Mouse (Mus musculus) limb, embryonic 10.5 days (tissue): ENCODE data around the gene Ccnl2. TPM values are rescaled to one million over a fixed set of nuclear protein-coding genes. Genes with fewer than 3 reads are reported as not detected.
A peak's percentile ranks its signal among the peaks of the same experiment; 100 is the strongest.

Experiments used
- DNase-seq: peaks from one replicate; pipeline ENCODE4 v3.0.0-alpha.2; 2017; ENCODE audit warnings: low spot score
- H3K27ac ChIP-seq: fragments of 300-500 bp; sonication (generic); 2 replicates; pipeline ENCODE4 v1.5.1; 2016; ENCODE audit warnings: mild to moderate bottlenecking
- H3K27me3 ChIP-seq: fragments of 300-500 bp; sonication (generic); 2 replicates; pipeline ENCODE4 v1.6.1; 2016; ENCODE audit warnings: low read depth, mild to moderate bottlenecking; ENCODE audit not compliant: poor library complexity, severe bottlenecking
- H3K36me3 ChIP-seq: fragments of 300-500 bp; sonication (generic); 2 replicates; pipeline ENCODE4 v1.6.1; 2016; ENCODE audit warnings: mild to moderate bottlenecking, moderate library complexity
- H3K4me1 ChIP-seq: fragments of 300-500 bp; sonication (generic); 2 replicates; pipeline ENCODE4 v1.6.1; 2016
- H3K4me3 ChIP-seq: fragments of 300-500 bp; sonication (generic); 2 replicates; pipeline ENCODE4 v1.5.1; 2016; ENCODE audit warnings: mild to moderate bottlenecking, moderate library complexity
- H3K9me3 ChIP-seq: fragments of 300-500 bp; sonication (generic); replicated peaks from 2 replicates; pipeline ENCODE4 v1.6.1; 2016; ENCODE audit warnings: mild to moderate bottlenecking
- WGBS: fragments of 180-500 bp; shearing (Covaris S2); methylation state at CpG from one replicate; pipeline ENCODE4 v1.1.7; 2016; 5-methylcytosine and 5-hydroxymethylcytosine counted together
- polyA plus RNA-seq: library from polyadenylated mRNA; unstranded; fragments of >200 nt; fragmentation: Nextera tagmentation; extraction: Ambion mirVana; gene quantifications from 2 replicates; pipeline ENCODE4 v1.2.1, GENCODE M21; 2016

The Ccnl2 gene
- 174 and 196 TPM in 2 replicates for polyA plus RNA-seq

DNA sequence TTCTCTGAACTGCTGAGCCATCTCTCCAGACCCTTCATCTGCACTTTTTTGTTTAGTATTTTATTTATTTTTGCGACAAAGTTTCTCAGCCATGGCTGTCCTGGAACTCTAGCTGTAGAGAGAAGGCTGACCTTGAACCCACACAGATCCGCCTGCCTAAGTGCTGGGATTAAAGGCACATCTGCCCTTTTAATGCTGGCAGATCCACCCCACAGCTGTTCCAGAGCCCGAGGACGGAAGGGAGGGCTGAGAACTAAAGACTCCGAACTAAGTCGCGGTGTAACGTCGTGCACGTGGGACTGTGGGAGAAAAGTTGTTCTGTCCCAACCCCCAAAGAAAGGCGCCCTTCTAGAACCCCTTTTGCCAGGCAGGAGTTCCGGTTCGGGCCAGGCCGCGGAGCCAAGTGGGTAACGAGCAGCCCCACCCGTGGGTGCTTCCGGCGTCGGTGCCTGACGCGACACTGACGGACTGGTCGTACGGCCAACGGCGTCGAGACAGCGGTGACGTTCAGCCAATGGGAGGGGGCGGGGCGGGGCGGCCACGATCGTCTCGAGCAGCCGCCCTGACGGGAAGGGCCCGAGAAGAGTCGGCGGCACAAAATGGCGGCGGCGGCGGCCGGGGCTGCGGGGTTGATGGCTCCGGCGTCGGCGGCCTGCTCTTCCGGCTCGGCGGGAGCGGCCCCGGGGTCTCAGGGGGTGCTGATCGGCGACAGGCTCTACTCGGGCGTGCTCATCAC, at the start of gene Ccnl2:
TSS of gene Ccnl2 (plus strand) at position 561 of the 736 bp plus-strand sequence.
- peaks cover 86% of the 10 kb centered on the region for H3K36me3 ChIP-seq
- DNase-seq, result peak; percentile 97
- H3K4me1 ChIP-seq, result peaks cover 22% of the 10 kb centered on the region
- no peaks in the 10 kb centered on the region for H3K9me3 ChIP-seq
- H3K27me3 ChIP-seq, result no peaks in the 10 kb centered on the region
- H3K27ac ChIP-seq, result peak within 1 kb of the TSS; percentile 98
- under 1% methylated on average over 60 of the region's 60 CpGs for WGBS
- peak within 1 kb of the TSS; percentile 100 for H3K4me3 ChIP-seq

DNA sequence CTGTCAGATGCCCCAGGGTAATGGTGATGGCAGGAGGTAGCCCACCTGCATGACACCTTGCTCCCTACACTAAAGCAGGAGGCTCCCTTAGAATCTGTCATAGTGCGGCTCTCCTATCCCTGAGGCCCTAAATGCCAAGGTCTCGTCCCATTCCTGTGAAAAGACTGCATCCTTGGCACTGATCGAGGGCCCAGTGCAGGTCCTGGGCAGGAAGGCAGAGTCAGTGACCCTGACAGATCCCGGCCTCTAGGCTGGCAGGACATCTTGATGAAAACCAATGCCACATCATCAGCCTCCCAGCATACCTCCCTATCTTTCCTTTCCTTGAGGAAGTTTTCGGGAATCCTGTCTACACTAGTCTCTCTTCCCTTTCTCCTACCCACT, 42.8 kb upstream of the Ccnl2 start:
- H3K27ac ChIP-seq, result peak overlapping the region; percentile 94
- H3K27me3 ChIP-seq, result peaks cover 37% of the 10 kb centered on the region
- peak overlapping the region; percentile 62 for H3K4me3 ChIP-seq
- H3K36me3 ChIP-seq, result no peaks in the 10 kb centered on the region
- DNase-seq, result no peak
- peaks cover 32% of the 10 kb centered on the region for H3K4me1 ChIP-seq
- no peaks in the 10 kb centered on the region for H3K9me3 ChIP-seq
- 68% methylated on average over 5 of the region's 5 CpGs for WGBS

DNA sequence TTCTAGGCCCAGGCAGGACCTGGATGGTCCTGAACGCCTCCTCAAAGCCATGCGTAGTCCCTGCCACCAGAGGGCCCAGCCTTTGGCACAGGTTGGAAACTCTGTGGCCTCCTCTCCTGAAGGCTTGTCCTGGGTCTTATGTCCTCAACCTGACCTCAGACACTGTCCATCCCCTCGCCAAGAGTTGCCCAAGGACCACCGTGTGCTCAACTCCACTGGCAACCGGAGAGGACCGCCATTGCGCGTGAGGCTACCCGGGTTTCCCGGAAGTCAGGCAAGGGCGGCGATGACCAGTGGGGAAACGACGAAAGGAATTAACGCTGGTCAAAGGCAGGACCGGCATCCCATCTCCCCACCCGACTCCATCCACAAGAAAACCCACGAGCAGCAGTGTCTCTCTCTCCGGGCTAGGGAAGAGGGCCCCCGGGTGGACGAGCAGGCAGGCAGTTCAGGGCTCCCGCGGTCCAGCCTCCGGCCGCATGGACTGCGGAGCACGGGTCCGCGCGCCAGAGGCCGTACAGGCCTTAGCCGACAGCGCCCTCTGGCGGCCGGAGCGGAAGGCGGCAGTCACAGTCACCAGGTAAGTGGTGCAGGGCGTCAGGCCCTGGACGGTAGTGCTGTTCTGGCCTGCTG, 42.3 kb upstream of the Ccnl2 start:
- peak overlapping the region; percentile 62 for H3K4me3 ChIP-seq
- peak; percentile 96 for DNase-seq
- H3K36me3 ChIP-seq, result no peaks in the 10 kb centered on the region
- WGBS, result under 1% methylated on average over 39 of the region's 39 CpGs
- peaks cover 42% of the 10 kb centered on the region for H3K27me3 ChIP-seq
- no peaks in the 10 kb centered on the region for H3K9me3 ChIP-seq
- H3K4me1 ChIP-seq, result peaks cover 37% of the 10 kb centered on the region
- peak overlapping the region; percentile 94 for H3K27ac ChIP-seq

DNA sequence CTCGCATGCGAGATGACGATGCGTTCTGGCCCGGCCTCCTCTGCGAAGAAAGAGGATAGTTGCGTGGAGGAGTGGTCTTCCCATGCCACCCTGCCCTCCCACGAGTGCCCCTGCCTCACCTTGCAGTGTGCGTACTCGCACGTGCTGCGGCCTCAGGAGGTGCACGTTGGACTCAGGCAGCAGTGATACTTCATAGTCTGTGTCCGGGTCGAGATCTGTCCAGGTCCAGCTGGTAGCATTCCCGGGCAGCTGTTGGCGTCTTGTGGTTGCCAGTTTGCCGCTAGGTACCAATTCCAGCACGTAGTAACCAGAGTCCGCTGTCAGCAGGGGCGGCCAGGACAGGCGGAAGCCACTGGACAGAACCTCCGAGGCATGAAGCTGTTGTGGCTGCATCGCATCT, 41.7 kb upstream of the Ccnl2 start:
- no peaks in the 10 kb centered on the region for H3K36me3 ChIP-seq
- H3K27ac ChIP-seq, result peak overlapping the region; percentile 94
- peaks cover 48% of the 10 kb centered on the region for H3K27me3 ChIP-seq
- DNase-seq, result no peak
- no peaks in the 10 kb centered on the region for H3K9me3 ChIP-seq
- H3K4me1 ChIP-seq, result peaks cover 39% of the 10 kb centered on the region
- 41% methylated on average over 24 of the region's 24 CpGs for WGBS
- H3K4me3 ChIP-seq, result peak overlapping the region; percentile 62

DNA sequence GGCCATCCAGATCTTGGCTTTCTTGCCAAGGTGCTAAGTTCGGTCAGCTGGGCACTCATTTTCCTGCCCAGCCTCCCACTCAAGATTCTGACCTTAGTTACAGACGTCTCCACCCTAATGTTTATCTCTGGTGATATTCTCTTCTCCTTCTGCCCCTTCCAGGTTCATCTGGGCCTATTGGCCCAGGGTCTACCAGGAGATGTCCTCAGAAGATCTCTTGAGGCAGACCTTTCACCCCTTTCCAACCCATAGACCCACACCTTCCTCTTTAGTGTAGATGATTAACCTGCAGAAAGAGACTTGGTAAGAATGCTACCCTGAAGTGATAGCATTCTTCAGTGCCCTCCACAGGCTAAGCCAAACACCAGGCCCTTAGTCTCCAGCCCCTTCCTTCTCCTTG, 40.6 kb upstream of the Ccnl2 start:
- no peak for DNase-seq
- H3K36me3 ChIP-seq, result no peaks in the 10 kb centered on the region
- no peak overlapping the region for H3K4me3 ChIP-seq
- peaks cover 52% of the 10 kb centered on the region for H3K27me3 ChIP-seq
- H3K4me1 ChIP-seq, result peaks cover 43% of the 10 kb centered on the region
- H3K27ac ChIP-seq, result no peak overlapping the region
- 87% methylated on average over 2 of the region's 2 CpGs for WGBS
- H3K9me3 ChIP-seq, result no peaks in the 10 kb centered on the region

DNA sequence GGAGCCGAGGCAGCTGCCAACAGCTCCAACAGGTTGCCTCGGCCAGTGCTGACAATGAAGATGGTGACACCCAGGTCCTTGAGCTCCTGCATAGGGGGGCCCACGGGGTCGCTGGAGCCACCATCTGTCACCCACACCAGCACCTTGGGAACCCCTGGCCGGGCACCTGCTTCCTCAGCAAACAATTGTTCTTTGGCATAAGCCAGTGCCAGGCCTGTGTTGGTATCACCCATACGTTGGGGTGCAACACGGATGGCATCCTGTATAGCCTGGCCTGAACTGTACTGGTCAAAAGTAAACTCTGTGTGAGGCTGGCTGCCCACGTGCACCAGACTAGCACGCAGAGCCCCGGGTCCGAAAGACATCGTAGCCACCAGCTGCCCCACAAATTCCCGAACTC, 39.5 kb upstream of the Ccnl2 start:
- no peak for DNase-seq
- Histone ChIP-seq H3K9me3 (no peaks in the 10 kb centered on the region), H3K4me1 (peaks cover 48% of the 10 kb centered on the region), H3K27ac (no peak overlapping the region), H3K36me3 (no peaks in the 10 kb centered on the region), H3K4me3 (no peak overlapping the region), H3K27me3 (peaks cover 52% of the 10 kb centered on the region)
- WGBS, result 88% methylated on average over 13 of the region's 13 CpGs

DNA sequence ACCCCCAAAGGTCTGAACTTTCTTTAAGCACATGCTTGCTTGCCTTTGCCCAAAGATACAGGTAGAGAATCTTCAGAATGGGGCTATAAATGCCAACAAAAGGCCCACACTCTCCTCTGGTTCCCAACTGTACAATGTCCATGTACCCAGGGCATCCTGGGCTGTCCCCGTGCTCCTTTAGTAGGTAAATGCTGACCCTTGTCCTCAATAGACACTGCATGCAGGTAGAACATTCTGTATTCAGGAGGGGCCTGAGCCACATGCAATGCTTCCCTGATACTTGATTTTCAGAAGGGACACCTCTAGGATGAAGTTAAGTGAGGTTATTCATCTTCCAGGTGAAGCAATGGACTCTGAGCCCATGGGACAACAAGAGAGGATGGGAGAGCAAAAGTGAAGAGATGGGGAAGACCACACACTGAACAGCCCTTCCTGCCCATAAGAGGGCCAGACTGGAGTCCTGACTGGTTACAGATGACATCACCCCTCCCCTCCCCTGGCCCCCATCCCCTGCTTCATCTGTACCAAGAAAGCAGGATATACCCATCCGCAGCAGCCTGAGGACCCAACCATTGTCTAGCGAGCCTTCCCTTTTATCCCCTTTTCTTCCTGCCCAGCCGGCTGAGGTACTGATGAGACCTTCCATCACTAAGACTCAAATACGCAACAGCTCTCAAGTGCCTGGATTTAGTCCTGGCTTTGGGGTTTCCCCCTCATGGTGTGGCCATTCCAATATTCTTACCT, 38.8 kb upstream of the Ccnl2 start:
- WGBS, result 44% methylated on average over 5 of the region's 5 CpGs
- peak overlapping the region; percentile 49 for H3K4me3 ChIP-seq
- H3K27me3 ChIP-seq, result peaks cover 52% of the 10 kb centered on the region
- peak overlapping the region; percentile 74 for H3K27ac ChIP-seq
- no peaks in the 10 kb centered on the region for H3K36me3 ChIP-seq
- DNase-seq, result no peak
- H3K9me3 ChIP-seq, result no peaks in the 10 kb centered on the region
- H3K4me1 ChIP-seq, result peaks cover 48% of the 10 kb centered on the region

DNA sequence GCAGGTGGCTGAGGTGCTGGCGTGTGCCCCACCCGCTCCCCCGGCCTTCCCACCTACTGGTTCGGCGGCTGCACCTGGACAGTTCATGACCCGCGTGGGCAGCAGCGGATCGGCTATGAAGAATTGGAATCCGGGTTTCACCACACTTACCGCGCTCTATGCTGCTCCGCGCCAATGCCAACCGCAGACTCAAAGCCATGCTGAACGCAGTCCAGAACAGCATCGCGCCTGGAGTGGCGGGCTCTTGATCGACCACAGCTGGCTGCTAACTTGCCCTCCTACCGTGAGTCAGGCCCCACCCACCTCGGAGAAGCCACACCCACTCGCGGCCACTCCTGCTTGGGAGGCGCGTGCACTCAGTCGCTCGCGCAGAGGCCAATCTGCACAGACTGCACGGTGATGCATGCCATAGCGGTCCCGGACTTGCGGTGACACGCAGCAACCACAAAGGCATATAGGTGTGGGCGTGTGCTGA, 38.0 kb upstream of the Ccnl2 start, which contains the start of gene Vwa1:
TSS of gene Vwa1 (minus strand) at position 419 of the 475 bp plus-strand sequence.
- peaks cover 44% of the 10 kb centered on the region for H3K4me1 ChIP-seq
- H3K4me3 ChIP-seq, result peak within 1 kb of the TSS; percentile 49
- H3K27me3 ChIP-seq, result peaks cover 52% of the 10 kb centered on the region
- H3K27ac ChIP-seq, result peak within 1 kb of the TSS; percentile 74
- peak; percentile 89 for DNase-seq
- no peaks in the 10 kb centered on the region for H3K9me3 ChIP-seq
- H3K36me3 ChIP-seq, result no peaks in the 10 kb centered on the region
- WGBS, result 2% methylated on average over 35 of the region's 35 CpGs

DNA sequence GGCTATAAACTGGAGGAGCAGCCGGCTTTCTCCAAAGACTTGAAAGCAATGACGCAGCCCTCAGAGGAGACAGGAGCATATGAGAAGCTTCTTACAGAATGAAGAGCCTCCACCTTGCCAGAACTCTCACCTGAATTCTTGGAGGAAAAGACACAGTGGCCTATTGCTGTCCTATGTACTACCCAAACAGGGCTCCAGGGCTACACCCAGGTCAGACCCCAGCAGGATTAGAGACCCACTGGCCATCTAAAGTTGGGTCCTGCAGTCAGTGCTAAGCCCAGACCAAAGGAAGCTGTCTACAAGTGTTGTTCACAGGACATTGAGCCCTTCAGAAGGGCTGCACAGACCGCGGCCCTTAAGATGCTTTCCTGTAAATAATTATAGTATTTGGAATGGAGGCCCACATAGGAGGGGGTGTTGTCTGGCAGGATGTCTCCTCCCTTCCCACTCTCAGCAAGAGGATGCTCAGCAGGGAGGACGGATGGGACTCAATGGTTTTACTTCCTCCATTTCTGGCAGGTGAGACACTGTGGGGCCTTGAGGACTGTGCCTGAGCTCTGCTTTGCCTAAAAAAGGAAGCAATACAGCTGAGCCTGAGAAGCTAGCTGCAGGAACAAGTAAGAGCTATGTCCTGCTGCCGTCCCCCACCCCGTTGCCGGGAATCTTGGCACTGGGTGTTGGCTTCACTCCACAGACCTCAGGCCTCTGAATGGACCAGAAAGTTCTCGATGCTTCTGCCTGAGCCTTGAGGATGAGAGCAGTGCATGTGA, 37.1 kb upstream of the Ccnl2 start:
- H3K4me1 ChIP-seq, result peaks cover 36% of the 10 kb centered on the region
- no peaks in the 10 kb centered on the region for H3K36me3 ChIP-seq
- 0 out of 2 replicates have a peak overlapping the region, but pooled peaks have one; percentile 9 for H3K27ac ChIP-seq
- peaks cover 52% of the 10 kb centered on the region for H3K27me3 ChIP-seq
- H3K9me3 ChIP-seq, result no peaks in the 10 kb centered on the region
- 66% methylated on average over 9 of the region's 9 CpGs for WGBS
- peak overlapping the region; percentile 49 for H3K4me3 ChIP-seq
- no peak for DNase-seq

DNA sequence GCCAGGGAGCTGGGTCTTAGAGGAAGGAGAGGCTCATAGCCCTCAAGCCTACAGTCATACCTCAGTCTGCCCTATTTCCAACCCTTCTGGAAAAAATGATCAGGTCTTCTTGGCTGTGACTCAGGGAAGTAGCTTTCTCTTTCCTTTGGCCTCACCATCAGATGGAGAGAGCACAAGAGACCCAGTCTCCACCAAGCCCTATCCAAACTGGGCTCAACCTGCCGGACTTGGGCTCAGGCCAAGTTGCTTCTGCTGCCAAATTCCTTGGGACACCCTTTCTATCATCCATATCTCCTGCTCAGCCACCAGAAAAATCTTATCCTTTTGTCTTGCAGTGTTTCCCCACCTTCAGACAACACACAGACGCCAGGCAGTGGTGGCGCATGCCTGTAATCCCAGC, 36.4 kb upstream of the Ccnl2 start:
- Histone ChIP-seq H3K4me3 (no peak overlapping the region), H3K27me3 (peaks cover 50% of the 10 kb centered on the region), H3K4me1 (peaks cover 32% of the 10 kb centered on the region), H3K27ac (0 out of 2 replicates have a peak overlapping the region, but pooled peaks have one; percentile 9), H3K9me3 (no peaks in the 10 kb centered on the region), H3K36me3 (no peaks in the 10 kb centered on the region)
- 76% methylated on average over 3 of the region's 3 CpGs for WGBS
- no peak for DNase-seq

DNA sequence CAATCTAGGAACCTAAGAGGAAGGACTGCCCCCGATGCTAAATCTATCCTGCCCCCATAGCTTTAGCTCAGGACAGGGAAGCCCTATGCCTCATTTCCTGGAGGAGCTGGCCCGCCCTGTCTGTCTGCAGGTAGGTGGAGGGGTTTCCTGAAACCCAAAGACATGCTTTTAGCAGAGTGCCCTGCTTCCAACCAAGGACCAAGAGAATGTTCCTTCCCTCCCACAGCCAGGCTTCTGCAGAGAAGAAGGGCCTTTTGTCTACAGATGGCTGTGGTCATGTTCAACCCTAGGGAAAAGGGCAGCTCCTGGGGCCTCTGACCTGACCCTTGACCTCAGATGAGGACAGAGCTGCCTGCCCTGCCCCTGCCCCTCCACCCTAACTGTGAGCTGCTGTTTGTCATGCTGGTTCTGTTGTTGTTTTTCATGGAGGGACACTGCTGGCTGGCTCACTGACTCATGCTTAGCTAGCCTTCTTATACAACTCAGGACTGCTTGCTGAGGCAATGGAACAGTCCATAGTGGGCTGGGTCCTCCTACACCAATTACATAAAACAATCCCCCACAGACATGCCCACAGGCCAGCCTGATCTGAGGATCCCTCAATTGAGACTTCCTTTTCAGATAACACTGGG, 35.5 kb upstream of the Ccnl2 start:
- DNase-seq, result no peak
- 47% methylated on average over 2 of the region's 2 CpGs for WGBS
- Histone ChIP-seq H3K4me3 (no peak overlapping the region), H3K4me1 (peaks cover 33% of the 10 kb centered on the region), H3K27me3 (peaks cover 40% of the 10 kb centered on the region), H3K36me3 (no peaks in the 10 kb centered on the region), H3K27ac (peak overlapping the region; percentile 67), H3K9me3 (no peaks in the 10 kb centered on the region)

DNA sequence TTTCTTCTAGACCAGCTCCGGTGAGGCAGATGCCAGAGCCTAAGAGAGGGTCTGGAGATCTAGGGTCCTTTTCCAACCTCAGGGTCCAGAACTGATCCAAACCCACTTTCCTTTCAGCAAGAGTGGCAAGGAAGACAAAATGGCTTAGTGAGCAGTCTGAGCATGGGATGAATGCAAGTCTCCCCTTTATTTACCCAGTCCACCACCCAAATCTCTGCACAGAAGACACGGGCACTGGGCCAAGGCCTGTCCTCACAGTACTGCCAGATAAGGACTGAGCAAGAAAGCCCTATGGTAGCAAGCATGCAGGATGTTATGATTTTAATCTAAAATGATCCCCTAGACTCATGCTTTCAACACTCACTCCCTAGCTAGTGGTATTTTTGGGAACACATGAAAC, 34.5 kb upstream of the Ccnl2 start:
- no peak overlapping the region for H3K4me3 ChIP-seq
- 94% methylated on average over 2 of the region's 2 CpGs for WGBS
- DNase-seq, result no peak
- H3K36me3 ChIP-seq, result no peaks in the 10 kb centered on the region
- H3K4me1 ChIP-seq, result peaks cover 33% of the 10 kb centered on the region
- H3K27me3 ChIP-seq, result peaks cover 30% of the 10 kb centered on the region
- H3K27ac ChIP-seq, result no peak overlapping the region
- no peaks in the 10 kb centered on the region for H3K9me3 ChIP-seq
